Mouse (Mus musculus) thymus, postnatal 0 days (tissue): ENCODE data around the gene Kat14. TPM values are rescaled to one million over a fixed set of nuclear protein-coding genes. Genes with fewer than 3 reads are reported as not detected.
"Not testable (repeated sequence)": the region's sequence is repeated elsewhere in the genome, so short reads cannot be mapped to it uniquely, and the experiment has no call there.

Experiments used
- DNase-seq: peaks from one replicate; pipeline ENCODE4 v3.0.0-alpha.2; 2015; ENCODE audit warnings: low spot score
- polyA plus RNA-seq: library from polyadenylated mRNA; unstranded; fragments of >200 nt; fragmentation: Nextera tagmentation; extraction: Ambion mirVana; gene quantifications from 2 replicates; pipeline ENCODE4 v1.2.1, GENCODE M21; 2015

Kat14 gene
- 29.0 and 31.5 TPM in 2 replicates for polyA plus RNA-seq

GRCm38 (mm10) chr2:144368400-144369019, at the start of gene Kat14, which contains the start of gene Pet117:
TSS of gene Kat14 (plus strand) at chr2:144368983.
TSS of gene Pet117 (plus strand) at chr2:144368996.
- peak; percentile 94 for DNase-seq

DNA sequence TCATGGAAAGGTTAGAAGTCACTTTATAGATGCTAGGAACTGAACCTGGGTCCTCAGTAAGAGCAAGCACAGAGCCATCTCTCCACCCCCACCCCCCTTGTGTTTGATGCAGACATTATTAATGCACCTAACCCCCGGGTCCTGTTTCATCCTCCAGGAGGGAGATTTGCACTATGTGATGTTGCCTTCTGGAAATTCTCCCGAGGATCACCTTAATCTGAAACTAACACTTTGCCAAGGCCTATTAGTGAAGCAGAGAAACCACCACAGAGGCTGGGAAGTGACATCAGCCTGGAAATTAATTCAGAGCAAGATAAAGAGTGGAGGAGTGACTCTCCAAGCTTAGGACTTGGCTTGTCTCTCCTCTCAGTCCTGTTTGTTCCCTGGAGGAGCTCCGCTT, 44.6 kb upstream of the Kat14 start:
- DNase-seq = no peak

DNA sequence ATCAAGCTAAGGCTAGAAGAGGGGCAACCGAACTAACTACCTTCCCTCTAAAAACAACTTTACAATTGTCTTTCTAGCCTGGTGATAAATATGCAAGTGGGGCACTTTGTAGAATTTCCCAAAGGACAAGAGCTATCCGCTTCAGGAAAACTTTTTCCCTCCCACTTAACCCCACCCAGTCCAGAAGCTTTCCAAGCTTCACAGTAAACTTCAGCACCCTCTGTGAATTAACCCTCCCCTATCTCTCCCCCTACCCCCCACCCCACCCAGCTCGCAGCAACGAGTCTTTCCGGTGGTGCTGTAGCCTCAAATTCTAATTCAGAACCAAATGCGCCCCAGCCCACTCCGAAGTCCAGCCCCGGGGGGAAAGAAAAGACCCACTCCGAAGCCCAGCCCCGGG, 39.3 kb upstream of the Kat14 start:
- no peak for DNase-seq

- no peak for DNase-seq
Measured at GRCm38 (mm10) chr2:144329937-144330336, 38.8 kb upstream of the Kat14 start.

DNA sequence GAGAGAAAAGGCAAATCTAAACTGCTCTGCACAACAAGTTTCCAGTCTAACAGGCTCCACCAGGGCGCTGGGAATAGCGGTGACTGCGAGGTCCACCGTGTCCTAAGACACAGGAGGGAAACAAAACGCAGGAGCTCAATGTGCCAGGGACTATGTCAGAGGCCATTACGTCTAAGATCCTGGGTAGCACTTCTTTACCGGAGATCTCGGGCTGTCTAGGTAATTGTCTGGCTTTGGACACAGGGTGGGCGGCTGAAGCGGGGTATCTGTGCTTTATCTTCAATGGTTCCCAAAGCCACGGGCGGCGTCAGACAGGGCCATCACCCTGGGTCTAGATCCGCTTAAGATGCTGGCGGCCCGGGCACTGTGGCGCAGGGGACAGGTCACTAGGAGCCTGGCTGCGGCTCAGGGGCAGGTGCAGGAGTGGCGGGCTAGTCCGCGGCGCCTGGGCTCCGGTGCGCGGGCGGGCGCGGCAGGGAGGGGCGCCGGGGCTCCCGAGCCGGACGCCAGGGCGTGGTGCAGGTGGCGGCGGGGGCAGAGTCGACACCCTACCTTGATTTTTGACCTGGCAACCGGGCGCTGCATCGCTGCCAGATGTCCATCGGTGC, 38.3 kb upstream of the Kat14 start:
- no peak for DNase-seq

GRCm38 (mm10) chr2:144330960-144331371, 37.8 kb upstream of the Kat14 start:
- no peak for DNase-seq

GRCm38 (mm10) chr2:144331401-144332302, 37.1 kb upstream of the Kat14 start, which contains the start of gene Ovol2:
TSS of gene Ovol2 (minus strand) at chr2:144332146.
- DNase-seq = no peak

- no peak for DNase-seq
Measured at GRCm38 (mm10) chr2:144332486-144332885, 36.3 kb upstream of the Kat14 start.

DNA sequence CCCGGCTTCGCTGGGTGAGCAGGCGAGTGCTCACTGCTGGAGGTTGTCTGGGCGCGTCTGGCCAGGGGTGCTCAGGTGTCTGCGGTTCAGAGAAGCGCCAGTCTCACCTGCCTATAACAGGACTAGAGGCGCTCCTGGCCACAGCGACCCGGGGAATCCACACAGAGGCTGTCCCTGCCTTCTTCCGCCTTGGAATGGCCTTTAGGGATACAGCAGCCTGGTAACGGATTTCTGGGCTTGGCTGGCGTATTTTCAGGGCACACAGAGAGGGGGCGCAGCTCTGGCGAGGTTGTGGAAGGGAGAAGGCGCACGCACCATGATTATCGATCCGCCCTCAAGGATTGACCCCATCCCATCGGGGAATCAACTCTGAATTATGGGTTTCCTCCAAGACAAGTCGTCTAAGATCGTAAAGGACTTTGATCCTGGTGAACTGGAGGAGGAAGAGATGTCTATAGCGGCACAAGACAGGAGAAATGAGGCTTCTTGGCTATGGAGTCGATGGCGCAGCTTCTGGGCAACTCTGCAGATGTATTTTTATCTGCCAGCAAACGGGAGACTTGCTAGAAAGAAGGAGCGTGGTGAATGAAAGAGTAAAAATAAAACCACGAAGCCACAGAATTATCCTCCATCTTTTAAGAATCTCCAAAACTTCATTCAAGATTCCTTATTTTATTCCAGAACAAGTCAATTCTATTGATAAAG, 35.5 kb upstream of the Kat14 start:
- DNase-seq = no peak

DNA sequence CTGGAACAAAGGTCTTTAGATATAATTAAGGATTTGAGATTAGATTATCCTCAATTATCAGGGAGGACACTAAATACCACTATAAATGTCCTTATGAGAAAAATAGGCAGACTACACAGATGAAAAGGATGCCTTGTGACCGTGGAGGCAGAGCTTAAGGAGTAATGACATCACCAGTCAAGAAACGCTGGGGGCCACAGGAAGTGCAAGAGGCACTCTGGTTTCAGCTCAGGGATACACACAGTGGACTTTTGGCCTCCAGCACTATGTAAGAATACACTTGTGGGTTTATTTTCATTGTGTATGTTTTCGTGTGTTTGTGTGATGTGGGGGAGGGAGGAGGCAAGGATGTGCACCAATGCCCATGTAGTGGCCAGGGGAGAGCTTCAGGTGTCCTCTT, 31.6 kb upstream of the Kat14 start:
- no peak for DNase-seq

GRCm38 (mm10) chr2:144337701-144338100, 31.1 kb upstream of the Kat14 start:
- DNase-seq = no peak

DNA sequence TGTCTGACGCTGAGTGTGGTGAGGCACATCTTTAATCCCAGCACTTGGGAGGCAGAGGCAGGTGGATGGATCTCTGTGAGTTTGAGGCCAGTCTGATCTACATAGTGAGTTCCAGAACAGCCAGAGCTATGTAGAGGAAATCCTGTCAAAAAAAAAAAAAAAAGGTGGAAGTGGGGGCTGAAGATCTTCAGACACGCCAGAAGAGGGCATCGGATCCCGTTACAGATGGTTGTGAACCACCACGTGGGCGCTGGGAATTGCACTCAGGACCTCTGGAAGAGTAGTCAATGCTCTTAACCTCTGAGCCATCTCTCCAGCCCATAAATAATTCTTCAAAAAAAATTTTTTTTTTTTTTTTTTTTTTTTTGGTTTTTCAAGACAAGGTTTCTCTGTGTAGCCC, 30.6 kb upstream of the Kat14 start:
- not testable (repeated sequence) for DNase-seq

GRCm38 (mm10) chr2:144343158-144343557, 25.6 kb upstream of the Kat14 start:
- DNase-seq = no peak

GRCm38 (mm10) chr2:144348525-144348924, 20.3 kb upstream of the Kat14 start:
- peak; percentile 27 for DNase-seq

- no peak for DNase-seq
Measured at GRCm38 (mm10) chr2:144352843-144353242, 15.9 kb upstream of the Kat14 start.

- peak; percentile 83 for DNase-seq
Measured at GRCm38 (mm10) chr2:144369020-144369421, 238 bp downstream of the Kat14 start.

GRCm38 (mm10) chr2:144369511-144369910, 728 bp downstream of the Kat14 start:
- no peak for DNase-seq

DNA sequence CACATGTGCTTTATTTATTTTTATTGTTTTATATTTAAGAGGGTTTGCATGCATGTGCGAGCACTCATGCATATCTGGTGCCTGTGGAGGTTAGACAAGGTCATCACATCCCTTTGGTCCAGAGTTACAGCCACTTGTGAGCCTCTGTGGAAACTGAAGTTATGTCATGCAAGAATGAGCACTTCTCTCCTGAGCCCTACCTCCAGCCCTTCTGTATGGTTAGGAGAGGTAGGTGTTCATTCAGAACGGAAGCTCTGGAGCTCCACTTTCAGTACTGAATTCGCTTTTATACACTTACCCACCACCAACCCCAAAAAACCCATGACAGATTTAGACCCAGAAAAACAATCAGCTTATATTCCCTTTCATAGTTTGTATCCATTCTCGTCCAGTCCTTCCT, 2.8 kb downstream of the Kat14 start:
- no peak for DNase-seq

GRCm38 (mm10) chr2:144373063-144373462, 4.3 kb downstream of the Kat14 start:
- no peak for DNase-seq

DNA sequence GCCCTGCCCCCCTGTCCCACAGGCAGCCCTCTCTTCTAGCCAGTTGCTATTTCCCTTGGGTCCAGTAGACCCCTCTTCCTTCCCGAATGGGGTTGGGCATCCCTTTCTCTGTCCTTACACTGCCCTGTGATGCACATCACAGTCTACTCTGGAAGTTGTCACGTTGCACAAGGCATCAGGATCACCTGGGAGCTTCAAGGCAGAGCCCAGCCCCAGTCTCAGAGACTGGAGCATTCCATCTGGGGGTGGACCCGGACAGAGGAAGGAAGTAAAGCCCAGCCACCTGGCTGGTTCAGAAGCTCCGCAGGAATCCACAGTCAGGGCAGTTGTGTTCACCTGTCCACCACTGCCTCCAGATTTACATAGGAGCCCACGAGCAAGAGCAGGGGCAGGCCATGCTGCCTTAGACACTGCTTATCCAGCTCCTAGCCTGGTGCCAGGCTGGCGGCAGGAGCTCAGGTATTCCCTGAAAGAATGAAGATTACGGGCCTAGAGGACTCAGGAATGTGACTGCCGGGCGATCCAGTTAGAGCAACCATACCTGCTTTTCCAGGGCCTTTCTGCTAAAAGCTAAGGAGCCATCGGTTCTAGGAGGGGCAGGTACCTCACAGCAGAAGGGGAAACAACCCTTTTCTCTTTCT, 6.4 kb downstream of the Kat14 start:
- no peak for DNase-seq

DNA sequence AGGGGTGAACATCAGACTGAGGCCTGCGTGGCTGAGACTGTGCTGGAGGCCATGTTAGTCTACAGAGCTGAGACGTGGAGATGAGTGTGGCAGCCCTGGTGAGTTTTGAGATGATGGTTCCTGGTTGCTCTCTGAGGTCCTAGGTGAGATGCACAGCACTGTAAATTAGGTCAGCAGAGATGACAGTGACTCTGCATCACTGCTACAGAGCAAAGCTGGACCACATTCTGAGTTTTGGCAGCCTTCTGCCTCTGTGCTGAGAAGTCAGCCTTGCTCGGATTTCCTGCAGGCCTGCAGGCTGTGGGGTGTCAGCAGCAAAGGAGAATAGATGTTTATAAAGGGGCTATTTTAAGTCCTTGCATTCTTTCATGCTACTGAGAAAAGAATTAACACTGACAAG, 12.5 kb downstream of the Kat14 start:
- DNase-seq = no peak
